9 mouse cellular contexts compared by ENCODE assay signal in the genomic region with DNA sequence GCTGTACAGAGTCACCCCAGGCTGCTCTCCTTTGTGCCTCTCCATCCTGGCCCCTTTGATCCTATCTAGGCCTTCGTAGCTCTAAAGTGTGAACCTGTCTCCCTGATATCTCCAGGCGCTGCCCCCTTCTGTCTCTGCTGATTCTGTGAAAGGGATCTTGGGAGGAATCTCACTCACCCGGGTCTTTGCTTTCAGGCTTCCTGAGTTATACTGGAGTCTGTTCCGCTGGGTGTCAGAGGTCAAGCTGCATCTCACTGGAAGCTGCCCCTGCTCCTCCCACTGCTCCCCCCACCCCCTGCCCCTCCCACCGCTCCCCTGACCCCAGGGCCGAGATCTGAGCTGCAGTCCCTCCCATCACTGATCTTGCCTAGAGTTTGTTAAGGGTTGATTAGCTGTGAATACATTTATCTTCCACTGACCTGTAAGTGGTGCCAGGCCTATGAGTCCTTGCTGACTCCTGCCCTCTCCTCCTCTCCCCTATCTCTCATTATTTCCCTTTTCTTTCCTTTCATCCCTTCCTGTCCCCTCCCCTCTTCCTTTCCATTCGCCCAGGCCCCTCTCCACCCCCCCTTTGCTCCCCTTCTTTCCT.
DNase-seq lines count a peak whose midpoint lies in the region; ATAC-seq lines count a peak whose summit lies in the region.
"Had no signal": no experiment of that assay in that cellular context is flagged by ENCODE, and none has a peak within 500 bp of the region (broad histone marks: within the 10 kb centered on the region; RNA-seq: fewer than 3 reads in every experiment).

No protein-coding gene starts in this region.

- 7% methylated on average over 7 of the region's 7 CpGs for WGBS in kidney, embryonic 14.5 days
- WGBS in embryonic facial prominence, embryonic 10.5 days, result 6% methylated on average over 7 of the region's 7 CpGs
- WGBS in hindbrain, embryonic 13.5 days, result 9% methylated on average over 7 of the region's 7 CpGs
- WGBS in neural tube, embryonic 12.5 days, result 8% methylated on average over 7 of the region's 7 CpGs

- H3K4me1 ChIP-seq in kidney, embryonic 14.5 days (ENCODE audit: control insufficient read depth, insufficient read depth, low read length), result no peaks in the 10 kb centered on the region
- H3K4me1 ChIP-seq in embryonic facial prominence, embryonic 10.5 days, result peaks cover 20% of the 10 kb centered on the region
- peaks cover 13% of the 10 kb centered on the region for H3K4me1 ChIP-seq in hindbrain, embryonic 13.5 days (replicated peaks)
- peaks cover 15% of the 10 kb centered on the region for H3K4me1 ChIP-seq in neural tube, embryonic 12.5 days

- H3K9ac ChIP-seq in kidney, embryonic 14.5 days (ENCODE audit: low read depth, low read length), result no peak overlapping the region
- H3K9ac ChIP-seq in hindbrain, embryonic 13.5 days, result no peak overlapping the region
- H3K9ac ChIP-seq in neural tube, embryonic 12.5 days, result no peak overlapping the region

- H3K27ac ChIP-seq in kidney, embryonic 14.5 days (ENCODE audit: low read depth, low read length), result no peak overlapping the region
- peak overlapping the region; percentile 75 for H3K27ac ChIP-seq in embryonic facial prominence, embryonic 10.5 days (replicated peaks)
- H3K27ac ChIP-seq in hindbrain, embryonic 13.5 days, result no peak overlapping the region
- no peak overlapping the region for H3K27ac ChIP-seq in neural tube, embryonic 12.5 days

- peak overlapping the region; percentile 29; the same call in 1 of the 2 replicates for H3K4me2 ChIP-seq in kidney, embryonic 14.5 days (replicated peaks; ENCODE audit: low read depth, low read length)
- H3K4me2 ChIP-seq in hindbrain, embryonic 13.5 days, result peak overlapping the region; percentile 26; the same call in 1 of the 2 replicates
- peak overlapping the region; percentile 41 for H3K4me2 ChIP-seq in neural tube, embryonic 12.5 days (replicated peaks)

- H3K9me3 ChIP-seq in kidney, embryonic 14.5 days (ENCODE audit: control insufficient read depth, low read length), result no peaks in the 10 kb centered on the region
- H3K9me3 ChIP-seq in embryonic facial prominence, embryonic 10.5 days, result no peaks in the 10 kb centered on the region
- H3K9me3 ChIP-seq in hindbrain, embryonic 13.5 days, result no peaks in the 10 kb centered on the region
- H3K9me3 ChIP-seq in neural tube, embryonic 12.5 days, result no peaks in the 10 kb centered on the region

- DNase-seq in kidney, adult 18-20 months, result no peak
- DNase-seq in embryonic facial prominence, embryonic 10.5 days (ENCODE audit: low spot score), result peak; percentile 75
- no peak for DNase-seq in lung, postnatal 36 days
- no peak for DNase-seq in urinary bladder, postnatal 14 days (ENCODE audit: low spot score)
- DNase-seq in right cerebral cortex, adult 2 months (ENCODE audit: low spot score in 2 of 2), result no peak
- DNase-seq: cerebellum, adult 2 months had no signal

- ATAC-seq in kidney, embryonic 14.5 days (ENCODE audit: low FRiP score, low TSS enrichment), result peak; percentile 77
- ATAC-seq in hindbrain, embryonic 13.5 days (ENCODE audit: low FRiP score), result no peak
- no peak for ATAC-seq in neural tube, embryonic 12.5 days (ENCODE audit: low FRiP score, low read depth)

- H3K27me3 ChIP-seq in kidney, embryonic 14.5 days (ENCODE audit: control insufficient read depth, insufficient read depth, low read length), result no peaks in the 10 kb centered on the region
- no peaks in the 10 kb centered on the region for H3K27me3 ChIP-seq in embryonic facial prominence, embryonic 10.5 days (replicated peaks; ENCODE audit: low read depth, poor library complexity, severe bottlenecking)
- H3K27me3 ChIP-seq in hindbrain, embryonic 13.5 days, result no peaks in the 10 kb centered on the region
- no peaks in the 10 kb centered on the region for H3K27me3 ChIP-seq in neural tube, embryonic 12.5 days (replicated peaks)

- H3K4me3 ChIP-seq in kidney, embryonic 14.5 days (ENCODE audit: low read length), result 0 out of 2 replicates have a peak overlapping the region, but pooled peaks have one; percentile 13
- peak overlapping the region; percentile 43 for H3K4me3 ChIP-seq in embryonic facial prominence, embryonic 10.5 days
- no peak overlapping the region for H3K4me3 ChIP-seq in hindbrain, embryonic 13.5 days
- no peak overlapping the region for H3K4me3 ChIP-seq in neural tube, embryonic 12.5 days

- H3K36me3 ChIP-seq in kidney, embryonic 14.5 days (ENCODE audit: control insufficient read depth, insufficient read depth, low read length), result no peaks in the 10 kb centered on the region
- no peaks in the 10 kb centered on the region for H3K36me3 ChIP-seq in embryonic facial prominence, embryonic 10.5 days (replicated peaks)
- H3K36me3 ChIP-seq in hindbrain, embryonic 13.5 days, result no peaks in the 10 kb centered on the region
- no peaks in the 10 kb centered on the region for H3K36me3 ChIP-seq in neural tube, embryonic 12.5 days

Comparison
In these comparisons a context has a peak if more than half of its experiments do, and no peak if none do; other contexts are left out.
1. H3K4me3 ChIP-seq: peak in kidney, embryonic 14.5 days (single experiment) and embryonic facial prominence, embryonic 10.5 days (single experiment); none in hindbrain, embryonic 13.5 days (single experiment) and neural tube, embryonic 12.5 days (single experiment).
2. Peak in every context shown above with its lines, with median percentiles within 50 percentile points of each other: H3K4me2 ChIP-seq.